Mouse (Mus musculus): ENCODE measurements around the gene Nck2. TPM values are rescaled to one million over a fixed set of nuclear protein-coding genes. Genes with fewer than 3 reads are reported as not detected.
A peak's percentile ranks its signal among the peaks of the same experiment; 100 is the strongest.

Nck2 gene
- total and polyA plus RNA-seq, 3 experiments = 11.7 to 15.3 (median 11.9) TPM

DNA sequence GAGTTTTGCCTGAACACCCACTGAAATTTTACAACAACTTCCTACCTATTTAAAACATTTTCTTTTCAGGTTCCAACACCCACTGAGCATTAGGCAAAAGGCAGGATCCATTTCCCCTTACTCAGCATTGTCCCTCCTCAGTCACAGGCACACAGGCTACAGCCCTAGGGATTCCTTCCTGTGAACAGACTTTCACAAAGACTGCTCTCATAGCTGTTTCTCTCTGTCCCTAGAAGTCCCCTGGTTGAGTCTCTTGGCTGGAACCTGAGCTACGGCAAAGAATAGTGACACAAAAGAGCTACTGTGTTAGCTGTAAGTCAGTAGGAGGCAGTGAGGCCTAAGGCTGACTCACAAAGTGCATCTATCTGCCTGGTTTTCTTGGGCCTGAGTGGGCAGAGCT, 139.2 kb downstream of the Nck2 start:
- Histone ChIP-seq H3K27me3 (ENCODE audit: control insufficient read depth, insufficient read depth, low read length) (no peaks in the 10 kb centered on the region), H3K27ac (no peak overlapping the region), H3K9ac (ENCODE audit: low read depth, low read length) (no peak overlapping the region), H3K79me2 (replicated peaks; ENCODE audit: control insufficient read depth, insufficient read depth, low read length) (no peaks in the 10 kb centered on the region), H3K4me1 (ENCODE audit: control insufficient read depth, insufficient read depth, low read length) (no peaks in the 10 kb centered on the region), H3K4me3 (no peak overlapping the region), H3K36me3 (ENCODE audit: control insufficient read depth, insufficient read depth, low read length) (no peaks in the 10 kb centered on the region)
- no peak for DNase-seq
- 92% methylated on average over 1 of the region's 1 CpGs for WGBS
- TF ChIP-seq POLR2A (IDR thresholded peaks at IDR 0.05; ENCODE audit: insufficient read depth, low read depth, low read length) (no peak), EP300 (IDR thresholded peaks at IDR 0.05; ENCODE audit: insufficient read depth, low read depth, low read length) (no peak), CTCF (IDR thresholded peaks at IDR 0.05) (no peak)
- intact Hi-C loops (cut with DNase I) = no loop called here

DNA sequence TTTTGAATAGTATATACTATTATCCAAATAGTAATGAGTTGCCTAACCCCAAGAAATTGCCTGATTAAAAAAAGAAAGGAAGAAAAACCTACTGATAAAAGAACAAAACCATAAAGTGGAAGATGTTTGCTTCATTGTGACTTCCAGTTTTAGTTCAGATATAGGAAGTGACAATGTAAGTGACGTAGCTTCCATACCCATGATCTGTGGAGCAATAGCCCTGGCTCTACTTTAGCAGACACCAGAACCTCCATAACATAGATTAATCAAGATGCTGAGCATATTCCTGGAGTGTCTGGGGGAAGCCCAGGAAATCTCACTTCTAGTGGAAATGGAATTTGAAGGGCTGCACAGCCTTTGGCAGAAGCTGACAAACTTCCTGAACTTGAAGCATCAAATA, 144.6 kb downstream of the Nck2 start:
- WGBS = 81% methylated on average over 1 of the region's 1 CpGs
- intact Hi-C loops (cut with DNase I) = no loop called here
- Histone ChIP-seq H3K27me3 (ENCODE audit: control insufficient read depth, insufficient read depth, low read length) (no peaks in the 10 kb centered on the region), H3K27ac (no peak overlapping the region), H3K36me3 (ENCODE audit: control insufficient read depth, insufficient read depth, low read length) (no peaks in the 10 kb centered on the region), H3K4me1 (ENCODE audit: control insufficient read depth, insufficient read depth, low read length) (no peaks in the 10 kb centered on the region), H3K4me3 (no peak overlapping the region), H3K9ac (ENCODE audit: low read depth, low read length) (no peak overlapping the region), H3K79me2 (replicated peaks; ENCODE audit: control insufficient read depth, insufficient read depth, low read length) (no peaks in the 10 kb centered on the region)
- no peak for TF ChIP-seq POLR2A (IDR thresholded peaks at IDR 0.05; ENCODE audit: insufficient read depth, low read depth, low read length)
- no peak for TF ChIP-seq CTCF (IDR thresholded peaks at IDR 0.05)
- TF ChIP-seq EP300 (IDR thresholded peaks at IDR 0.05; ENCODE audit: insufficient read depth, low read depth, low read length) = no peak
- DNase-seq = no peak

- H3K27me3 ChIP-seq (ENCODE audit: control insufficient read depth, insufficient read depth, low read length) = no peaks in the 10 kb centered on the region
- intact Hi-C loops (cut with DNase I) = no loop called here
Measured at GRCm38 (mm10) chr1:43589910-43590309, 145.5 kb downstream of the Nck2 start.

DNA sequence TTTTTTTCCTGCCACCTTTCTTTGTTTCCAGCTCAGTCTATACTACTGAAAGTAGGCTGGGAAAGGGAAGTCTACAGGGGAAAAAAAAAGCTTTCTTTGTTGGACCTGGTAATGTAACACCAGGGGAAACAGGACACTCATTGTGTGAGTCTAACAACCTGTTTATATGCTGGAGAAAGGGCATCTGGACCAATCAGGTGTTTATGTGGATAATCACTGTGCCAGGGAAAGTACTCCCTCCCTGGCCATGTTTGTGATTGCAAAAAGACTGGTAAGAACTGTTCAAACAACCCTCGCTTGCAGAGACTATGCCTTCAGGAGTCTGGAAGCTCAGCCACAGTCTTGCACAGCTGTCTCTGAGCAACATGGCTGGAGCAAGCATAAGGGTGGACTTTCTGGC, 146.3 kb downstream of the Nck2 start:
- H3K4me1 ChIP-seq (ENCODE audit: control insufficient read depth, insufficient read depth, low read length) = no peaks in the 10 kb centered on the region
- TF ChIP-seq CTCF (IDR thresholded peaks at IDR 0.05) (peak; percentile 11; the same call in 1 of the 2 replicates), POLR2A (IDR thresholded peaks at IDR 0.05; ENCODE audit: insufficient read depth, low read depth, low read length) (no peak)
- H3K27ac ChIP-seq = no peak overlapping the region
- H3K79me2 ChIP-seq (replicated peaks; ENCODE audit: control insufficient read depth, insufficient read depth, low read length) = no peaks in the 10 kb centered on the region
- intact Hi-C loops (cut with DNase I) = no loop called here
- WGBS = 85% methylated on average over 1 of the region's 1 CpGs
- no peak overlapping the region for H3K4me3 ChIP-seq
- no peak overlapping the region for H3K9ac ChIP-seq (ENCODE audit: low read depth, low read length)
- no peak for DNase-seq
- H3K27me3 ChIP-seq (ENCODE audit: control insufficient read depth, insufficient read depth, low read length) = no peaks in the 10 kb centered on the region
- H3K36me3 ChIP-seq (ENCODE audit: control insufficient read depth, insufficient read depth, low read length) = no peaks in the 10 kb centered on the region

More at GRCm38 (mm10) chr1:43589910-43590309, 145.5 kb downstream of the Nck2 start:
- TF ChIP-seq POLR2A (IDR thresholded peaks at IDR 0.05; ENCODE audit: insufficient read depth, low read depth, low read length) (no peak), CTCF (IDR thresholded peaks at IDR 0.05) (no peak), EP300 (IDR thresholded peaks at IDR 0.05; ENCODE audit: insufficient read depth, low read depth, low read length) (no peak)
- H3K27ac ChIP-seq = no peak overlapping the region
- H3K79me2 ChIP-seq (replicated peaks; ENCODE audit: control insufficient read depth, insufficient read depth, low read length) = no peaks in the 10 kb centered on the region
- WGBS = 62% methylated on average over 2 of the region's 2 CpGs
- no peaks in the 10 kb centered on the region for H3K4me1 ChIP-seq (ENCODE audit: control insufficient read depth, insufficient read depth, low read length)
- no peaks in the 10 kb centered on the region for H3K36me3 ChIP-seq (ENCODE audit: control insufficient read depth, insufficient read depth, low read length)
- no peak overlapping the region for H3K4me3 ChIP-seq
- H3K9ac ChIP-seq (ENCODE audit: low read depth, low read length) = no peak overlapping the region
- no peak for DNase-seq

DNA sequence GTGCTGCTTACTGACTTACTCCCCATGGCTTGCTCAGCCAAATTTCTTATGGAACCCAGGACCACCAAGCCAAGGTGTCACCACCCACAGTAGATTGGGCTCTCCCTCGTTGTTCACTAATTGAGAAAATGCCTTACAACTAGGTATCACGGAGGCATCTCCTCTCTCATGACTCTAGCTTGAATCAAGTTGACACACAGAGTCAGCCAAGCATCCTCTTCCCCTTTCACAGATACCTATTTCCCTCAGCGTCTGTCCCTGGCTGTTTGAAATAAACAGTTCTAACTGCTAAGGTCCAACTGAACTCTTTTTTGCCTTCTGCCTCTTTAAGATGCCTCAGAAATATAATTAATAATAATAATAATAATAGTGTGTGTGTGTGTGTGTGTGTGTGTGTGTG, 148.7 kb downstream of the Nck2 start:
- intact Hi-C loops (cut with DNase I) = no loop called here
- H3K27me3 ChIP-seq (ENCODE audit: control insufficient read depth, insufficient read depth, low read length) = no peaks in the 10 kb centered on the region
- no peak for DNase-seq
- TF ChIP-seq CTCF (IDR thresholded peaks at IDR 0.05) = no peak
- no peak for TF ChIP-seq EP300 (IDR thresholded peaks at IDR 0.05; ENCODE audit: insufficient read depth, low read depth, low read length)
- no peaks in the 10 kb centered on the region for H3K79me2 ChIP-seq (replicated peaks; ENCODE audit: control insufficient read depth, insufficient read depth, low read length)
- no peak overlapping the region for H3K4me3 ChIP-seq
- WGBS = 70% methylated on average over 3 of the region's 3 CpGs
- H3K4me1 ChIP-seq (ENCODE audit: control insufficient read depth, insufficient read depth, low read length) = no peaks in the 10 kb centered on the region
- H3K36me3 ChIP-seq (ENCODE audit: control insufficient read depth, insufficient read depth, low read length) = no peaks in the 10 kb centered on the region
- H3K27ac ChIP-seq = no peak overlapping the region
- no peak overlapping the region for H3K9ac ChIP-seq (ENCODE audit: low read depth, low read length)

DNA sequence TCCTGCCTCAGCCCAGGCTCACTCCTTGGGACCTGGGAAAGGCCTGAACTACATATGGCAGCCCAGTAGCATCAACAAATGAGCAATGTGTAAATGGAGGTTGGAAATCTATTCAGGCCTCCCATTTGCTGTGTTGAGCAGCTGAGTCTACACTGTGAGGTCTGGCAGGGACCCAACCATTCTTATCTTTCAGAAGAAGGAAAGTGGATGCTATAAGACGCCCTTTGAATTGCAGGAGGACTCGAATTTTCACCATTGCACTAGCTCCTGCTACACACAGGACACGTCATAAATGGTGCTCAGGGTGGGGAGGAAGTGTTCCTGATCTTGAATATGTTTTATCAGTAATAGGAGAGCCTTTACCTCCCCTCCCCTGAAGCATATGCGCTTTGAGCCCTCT, 150.4 kb downstream of the Nck2 start:
- no peaks in the 10 kb centered on the region for H3K36me3 ChIP-seq (ENCODE audit: control insufficient read depth, insufficient read depth, low read length)
- no peaks in the 10 kb centered on the region for H3K4me1 ChIP-seq (ENCODE audit: control insufficient read depth, insufficient read depth, low read length)
- no peak overlapping the region for H3K4me3 ChIP-seq
- no peak overlapping the region for H3K27ac ChIP-seq
- WGBS = 48% methylated on average over 4 of the region's 4 CpGs
- DNase-seq = no peak
- H3K27me3 ChIP-seq (ENCODE audit: control insufficient read depth, insufficient read depth, low read length) = no peaks in the 10 kb centered on the region
- intact Hi-C loops (cut with DNase I) = no loop called here
- no peak for TF ChIP-seq EP300 (IDR thresholded peaks at IDR 0.05; ENCODE audit: insufficient read depth, low read depth, low read length)
- TF ChIP-seq CTCF (IDR thresholded peaks at IDR 0.05) = no peak
- TF ChIP-seq POLR2A (IDR thresholded peaks at IDR 0.05; ENCODE audit: insufficient read depth, low read depth, low read length) = no peak
- no peak overlapping the region for H3K9ac ChIP-seq (ENCODE audit: low read depth, low read length)
- H3K79me2 ChIP-seq (replicated peaks; ENCODE audit: control insufficient read depth, insufficient read depth, low read length) = no peaks in the 10 kb centered on the region

Measured in heart, adult 2 months (tissue).